Mouse (Mus musculus) ES-Bruce4 (cell line): ENCODE results near the gene Rabggtb. TPM values are rescaled to one million over a fixed set of nuclear protein-coding genes. Genes with fewer than 3 reads are reported as not detected.

ENCODE experiments used
- H3K27ac ChIP-seq: 2 replicates; pipeline ENCODE4 v1.5.1; 2012; ENCODE audit warnings: low read length, inconsistent platforms; ENCODE audit not compliant: insufficient read depth
- H3K27me3 ChIP-seq: 2 replicates; pipeline ENCODE4 v1.6.1; 2012; ENCODE audit warnings: mild to moderate bottlenecking, low read length, inconsistent platforms; ENCODE audit not compliant: control insufficient read depth, poor library complexity, insufficient read depth, severe bottlenecking
- H3K36me3 ChIP-seq: 2 replicates; pipeline ENCODE4 v1.6.1; 2012; ENCODE audit warnings: inconsistent platforms, mild to moderate bottlenecking, low read length, moderate library complexity; ENCODE audit not compliant: control insufficient read depth, poor library complexity, insufficient read depth, severe bottlenecking
- H3K4me1 ChIP-seq: one replicate; pipeline ENCODE4 v1.8.1; 2011; ENCODE audit warnings: low read length; ENCODE audit not compliant: control insufficient read depth, insufficient read depth
- H3K4me3 ChIP-seq: 2 replicates; pipeline ENCODE4 v1.5.1; 2011; ENCODE audit warnings: low read depth, mild to moderate bottlenecking, low read length
- H3K9ac ChIP-seq: 2 replicates; pipeline ENCODE4 v1.6.1; 2012; ENCODE audit warnings: low read depth, mild to moderate bottlenecking, inconsistent platforms; ENCODE audit not compliant: poor library complexity, severe bottlenecking
- H3K9me3 ChIP-seq: replicated peaks from 2 replicates; pipeline ENCODE4 v1.6.1; 2012; ENCODE audit warnings: mild to moderate bottlenecking, low read length, inconsistent platforms; ENCODE audit not compliant: control insufficient read depth, poor library complexity, insufficient read depth, severe bottlenecking
- CTCF ChIP-seq: IDR thresholded peaks from one replicate; pipeline ENCODE4 v1.8.1; 2011; ENCODE audit warnings: low read depth, low read length
- EP300 ChIP-seq: IDR thresholded peaks from 2 replicates; pipeline ENCODE4 v1.6.1; 2011; ENCODE audit warnings: low read depth, low read length; ENCODE audit not compliant: insufficient read depth
- POLR2A ChIP-seq: IDR thresholded peaks from one replicate; pipeline ENCODE4 v1.8.1; 2011; ENCODE audit warnings: low read length; ENCODE audit not compliant: insufficient read depth
- polyA plus RNA-seq: library from polyadenylated mRNA; stranded (reverse); fragments of >200 nt; gene quantifications from 2 replicates; pipeline ENCODE4 v1.2.4, GENCODE M21; 2011; ENCODE audit warnings: low read depth; ENCODE audit not compliant: missing spikeins, insufficient read depth, insufficient read length

The Rabggtb gene
- polyA plus RNA-seq, 1 experiment = 140 TPM

- Histone ChIP-seq H3K9me3 (no peaks in the 10 kb centered on the region), H3K27me3 (no peaks in the 10 kb centered on the region), H3K4me1 (no peaks in the 10 kb centered on the region), H3K27ac (no peak overlapping the region), H3K36me3 (peaks cover 36% of the 10 kb centered on the region), H3K4me3 (no peak overlapping the region), H3K9ac (peak overlapping the region; percentile 53; the same call in 1 of the 2 replicates)
- TF ChIP-seq EP300 (no peak), CTCF (peak; percentile 92), POLR2A (no peak)
Measured at GRCm38 (mm10) chr3:153904586-153904985, 8.2 kb downstream of the Rabggtb start.

DNA sequence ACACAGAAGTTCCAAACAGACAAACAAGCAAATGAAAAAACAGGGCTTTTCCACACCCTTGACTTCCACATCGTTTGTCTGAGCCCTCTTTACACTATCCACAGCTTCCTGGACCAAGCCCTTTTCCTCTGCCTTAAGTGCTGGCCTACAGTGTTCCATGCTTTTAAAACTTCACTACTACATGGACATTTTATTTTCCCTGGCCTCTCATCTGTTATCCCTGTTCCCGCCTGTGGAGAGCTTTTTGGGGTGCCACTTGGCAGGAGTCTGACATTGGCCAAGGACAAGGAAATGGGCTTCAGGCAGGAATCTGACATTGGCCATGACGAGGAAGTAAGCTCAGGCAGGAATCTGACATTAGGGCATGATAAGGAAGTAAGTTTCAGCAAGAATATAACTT is 10.2 kb downstream of the Rabggtb start:
- Histone ChIP-seq H3K27me3 (no peaks in the 10 kb centered on the region), H3K9ac (no peak overlapping the region), H3K36me3 (peaks cover 16% of the 10 kb centered on the region), H3K4me1 (no peaks in the 10 kb centered on the region), H3K27ac (no peak overlapping the region), H3K4me3 (no peak overlapping the region), H3K9me3 (no peaks in the 10 kb centered on the region)
- TF ChIP-seq POLR2A (no peak), EP300 (no peak), CTCF (no peak)

GRCm38 (mm10) chr3:153901904-153902303 is 10.9 kb downstream of the Rabggtb start:
- H3K36me3 ChIP-seq = peaks cover 9% of the 10 kb centered on the region
- H3K4me3 ChIP-seq = no peak overlapping the region
- H3K27me3 ChIP-seq = no peaks in the 10 kb centered on the region
- H3K27ac ChIP-seq = no peak overlapping the region
- no peak overlapping the region for H3K9ac ChIP-seq
- H3K9me3 ChIP-seq = no peaks in the 10 kb centered on the region
- H3K4me1 ChIP-seq = no peaks in the 10 kb centered on the region
- no peak for TF ChIP-seq POLR2A
- TF ChIP-seq EP300 = no peak
- TF ChIP-seq CTCF = no peak

- H3K4me1 ChIP-seq = no peaks in the 10 kb centered on the region
- no peak overlapping the region for H3K27ac ChIP-seq
- H3K4me3 ChIP-seq = no peak overlapping the region
Measured at GRCm38 (mm10) chr3:153897216-153897615, 15.6 kb downstream of the Rabggtb start.

DNA sequence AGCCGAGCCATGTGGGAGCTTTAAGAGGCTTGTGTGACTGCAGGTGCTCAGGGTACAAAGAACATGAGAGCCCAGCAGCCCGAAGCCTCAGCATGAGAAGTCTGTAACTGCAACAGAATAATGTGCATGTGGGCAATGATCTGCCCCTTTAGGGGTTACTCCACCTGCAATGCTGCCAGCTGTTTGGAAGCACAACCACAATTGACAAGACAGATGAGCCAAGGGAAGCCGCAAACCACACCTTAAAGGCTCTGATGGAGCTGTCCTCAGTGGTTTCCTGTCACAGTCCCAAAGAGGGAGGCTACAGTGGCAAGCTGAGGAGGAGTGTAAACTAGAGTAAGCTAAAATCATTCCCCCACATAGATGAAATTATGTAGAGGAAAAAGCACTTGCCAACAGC is 17.4 kb downstream of the Rabggtb start:
- Histone ChIP-seq H3K9ac (no peak overlapping the region), H3K27me3 (no peaks in the 10 kb centered on the region), H3K36me3 (no peaks in the 10 kb centered on the region), H3K4me1 (no peaks in the 10 kb centered on the region), H3K9me3 (no peaks in the 10 kb centered on the region), H3K4me3 (no peak overlapping the region), H3K27ac (no peak overlapping the region)
- TF ChIP-seq POLR2A (no peak), CTCF (no peak), EP300 (no peak)

More at GRCm38 (mm10) chr3:153897216-153897615, 15.6 kb downstream of the Rabggtb start:
- Histone ChIP-seq H3K27me3 (no peaks in the 10 kb centered on the region), H3K36me3 (no peaks in the 10 kb centered on the region), H3K9me3 (no peaks in the 10 kb centered on the region), H3K9ac (no peak overlapping the region)
- TF ChIP-seq POLR2A (no peak), EP300 (no peak), CTCF (no peak)

GRCm38 (mm10) chr3:153889188-153889781 is 23.5 kb downstream of the Rabggtb start:
- no peak overlapping the region for H3K4me3 ChIP-seq
- H3K4me1 ChIP-seq = no peaks in the 10 kb centered on the region
- TF ChIP-seq EP300 = no peak
- TF ChIP-seq CTCF = no peak
- no peak for TF ChIP-seq POLR2A
- no peak overlapping the region for H3K27ac ChIP-seq
- H3K27me3 ChIP-seq = no peaks in the 10 kb centered on the region
- H3K9me3 ChIP-seq = no peaks in the 10 kb centered on the region
- no peaks in the 10 kb centered on the region for H3K36me3 ChIP-seq
- H3K9ac ChIP-seq = no peak overlapping the region
